ENCODE assay signal across 11 mouse cellular contexts in the genomic region with DNA sequence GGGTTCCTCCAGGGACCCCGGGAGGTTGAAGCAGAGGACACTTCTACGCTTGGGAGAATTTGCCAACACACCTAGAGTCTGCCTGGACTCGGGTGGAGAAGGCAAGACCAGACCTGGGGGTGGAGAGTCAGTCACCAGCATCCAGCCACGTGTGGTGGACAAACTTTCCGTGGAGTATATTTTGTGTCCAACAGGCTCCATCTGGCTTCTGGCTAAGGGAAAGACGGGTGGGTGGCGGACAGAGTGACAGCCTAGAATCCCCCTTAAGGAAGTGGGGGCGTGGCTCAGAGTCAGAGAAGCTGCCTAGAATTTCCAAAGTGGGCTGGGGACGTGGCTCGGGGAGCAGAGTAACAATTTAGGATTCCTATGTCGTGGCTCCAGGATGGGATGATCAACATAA. TPM values are rescaled to one million over a fixed set of nuclear protein-coding genes. Genes with fewer than 3 reads are reported as not detected.
A peak's percentile ranks its signal among the peaks of the same experiment; 100 is the strongest.
DNase-seq lines count a peak whose midpoint lies in the region; ATAC-seq and TF ChIP-seq lines count a peak whose summit lies in the region.
"Had no signal": no experiment of that assay in that cellular context is flagged by ENCODE, and none has a peak within 500 bp of the region (broad histone marks: within the 10 kb centered on the region; RNA-seq: fewer than 3 reads in every experiment).

No protein-coding gene starts in this region.

- WGBS in limb, embryonic 14.5 days = 41% methylated on average over 11 of the region's 11 CpGs

- H3K27me3 ChIP-seq in E14TG2a.4 (ENCODE audit: insufficient read depth, low read length) = peaks cover 7% of the 10 kb centered on the region
- H3K27me3 ChIP-seq in limb, embryonic 14.5 days (ENCODE audit: control insufficient read depth, insufficient read depth, low read length) = 0 out of 2 replicates have a peak, but pooled peaks cover 3% of the 10 kb centered on the region

- 0 out of 2 replicates have a peak, but pooled peaks have one; percentile 1 for ATAC-seq in limb, embryonic 14.5 days (ENCODE audit: low FRiP score, low read depth)

- TF ChIP-seq POLR2A in limb, embryonic 14.5 days (IDR thresholded peaks at IDR 0.05; ENCODE audit: borderline replicate concordance, extremely low read depth, insufficient read depth, insufficient read length) = no peak

- no peak overlapping the region for H3K27ac ChIP-seq in limb, embryonic 14.5 days (replicated peaks; ENCODE audit: low read depth, low read length)
- H3K27ac ChIP-seq: hindbrain, embryonic 14.5 days; limb, embryonic 12.5 days; midbrain, embryonic 12.5 days had no signal

- H3K36me3 ChIP-seq in E14TG2a.4 (ENCODE audit: insufficient read depth, low read length) = no peaks in the 10 kb centered on the region
- no peaks in the 10 kb centered on the region for H3K36me3 ChIP-seq in limb, embryonic 14.5 days (ENCODE audit: control insufficient read depth, insufficient read depth, low read length)
- H3K36me3 ChIP-seq: limb, embryonic 12.5 days; midbrain, embryonic 12.5 days had no signal

- H3K9me3 ChIP-seq in E14TG2a.4 (ENCODE audit: low read length) = peaks cover 6% of the 10 kb centered on the region; the same call in 1 of the 2 replicates
- 0 out of 2 replicates have a peak, but pooled peaks cover 3% of the 10 kb centered on the region for H3K9me3 ChIP-seq in limb, embryonic 14.5 days (ENCODE audit: control insufficient read depth, low read length)

- peaks cover 49% of the 10 kb centered on the region for H3K4me1 ChIP-seq in E14TG2a.4 (replicated peaks; ENCODE audit: low read depth, low read length)
- H3K4me1 ChIP-seq in limb, embryonic 14.5 days (ENCODE audit: control insufficient read depth, insufficient read depth, low read length) = 0 out of 2 replicates have a peak, but pooled peaks cover under 1% of the 10 kb centered on the region

- TF ChIP-seq CTCF in E14TG2a.4 (conservative IDR thresholded peaks at IDR 0.05; ENCODE audit: low read length) = no peak

- H3K9ac ChIP-seq in limb, embryonic 14.5 days (ENCODE audit: low read depth, low read length, severe bottlenecking) = no peak overlapping the region
- H3K9ac ChIP-seq: hindbrain, embryonic 14.5 days; limb, embryonic 12.5 days; midbrain, embryonic 12.5 days had no signal

- DNase-seq in kidney, postnatal 10 days = peak; percentile 35
- no peak for DNase-seq in kidney, adult 18-20 months
- DNase-seq in R1 (ENCODE audit: low read depth, low spot score) = peak; percentile 36
- no peak for DNase-seq in limb, embryonic 14.5 days (ENCODE audit: low spot score)
- no peak for DNase-seq in retina, postnatal 1 day
- DNase-seq in urinary bladder, postnatal 36 days (ENCODE audit: low spot score in 2 of 2) = no peak
- DNase-seq: cerebellum, adult 9-11 months had no signal

- H3K4me3 ChIP-seq in E14TG2a.4 (replicated peaks; ENCODE audit: low read length) = peak overlapping the region; percentile 26; the same call in 1 of the 2 replicates
- no peak overlapping the region for H3K4me3 ChIP-seq in limb, embryonic 14.5 days (replicated peaks; ENCODE audit: low read length)
- H3K4me3 ChIP-seq: limb, embryonic 12.5 days; midbrain, embryonic 12.5 days had no signal

- H3K4me2 ChIP-seq in limb, embryonic 14.5 days (replicated peaks; ENCODE audit: low read depth, low read length, severe bottlenecking) = no peak overlapping the region
- H3K4me2 ChIP-seq: hindbrain, embryonic 14.5 days; limb, embryonic 12.5 days; midbrain, embryonic 12.5 days had no signal

RNA-seq across cellular contexts. Expression of a gene that starts 13.7 kb away (rescaled TPM):
- polyA plus RNA-seq in limb, embryonic 14.5 days (2012; rRNA removed) = 0.04 and 0.13 TPM in 2 replicates
- polyA plus RNA-seq in limb, embryonic 14.5 days (2014; fragmentation: Nextera tagmentation; extraction: Ambion mirVana) = 0.21 TPM in 1 of 2 replicates, not detected in the other
- polyA plus RNA-seq: hindbrain, embryonic 14.5 days; limb, embryonic 12.5 days had no signal

RNA-seq across cellular contexts. Expression of a gene that starts 17.1 kb away (rescaled TPM):
- polyA plus RNA-seq in limb, embryonic 14.5 days (2012; rRNA removed) = 37.2 and 57.8 TPM in 2 replicates
- polyA plus RNA-seq in limb, embryonic 14.5 days (2014; fragmentation: Nextera tagmentation; extraction: Ambion mirVana) = 14.4 and 16.2 TPM in 2 replicates

RNA-seq across cellular contexts. Expression of a gene that starts 17.5 kb away (rescaled TPM):
- polyA plus RNA-seq in limb, embryonic 14.5 days (2012; rRNA removed) = 21.5 and 36.9 TPM in 2 replicates
- 6.1 and 8.6 TPM in 2 replicates for polyA plus RNA-seq in limb, embryonic 14.5 days (2014; fragmentation: Nextera tagmentation; extraction: Ambion mirVana)

RNA-seq across cellular contexts. Expression of a gene that starts 41.1 kb away (rescaled TPM):
- 9.1 and 11.2 TPM in 2 replicates for polyA plus RNA-seq in limb, embryonic 14.5 days (2012; rRNA removed)
- 2.5 and 3.0 TPM in 2 replicates for polyA plus RNA-seq in limb, embryonic 14.5 days (2014; fragmentation: Nextera tagmentation; extraction: Ambion mirVana)

RNA-seq across cellular contexts. Expression of a gene that starts 45.5 kb away (rescaled TPM):
- 111 and 137 TPM in 2 replicates for polyA plus RNA-seq in limb, embryonic 14.5 days (2012; rRNA removed)
- polyA plus RNA-seq in limb, embryonic 14.5 days (2014; fragmentation: Nextera tagmentation; extraction: Ambion mirVana) = 73.5 and 74.7 TPM in 2 replicates

Comparison
In these comparisons a context has a peak if more than half of its experiments do, and no peak if none do; other contexts are left out.
1. DNase-seq: peak in kidney, postnatal 10 days (single experiment) and R1 (single experiment); none in kidney, adult 18-20 months (single experiment), limb, embryonic 14.5 days (single experiment), retina, postnatal 1 day (single experiment) and urinary bladder, postnatal 36 days (0 of 2).